Mouse (Mus musculus) stomach, embryonic 16.5 days (tissue): ENCODE data around the gene Cdk19. TPM values are rescaled to one million over a fixed set of nuclear protein-coding genes. Genes with fewer than 3 reads are reported as not detected.
"Not testable (repeated sequence)": the region's sequence is repeated elsewhere in the genome, so short reads cannot be mapped to it uniquely, and the experiment has no call there.

ENCODE experiments used
- ATAC-seq: fragments of 200-750 bp; cut with Nextera tagmentation; 2 replicates; pipeline ENCODE4 v1.8.0; 2017; ENCODE audit warnings: moderate number of reproducible peaks, moderate TSS enrichment; ENCODE audit not compliant: insufficient read depth, low FRiP score
- H3K27ac ChIP-seq: fragments of 300-500 bp; sonication (generic); 2 replicates; pipeline ENCODE4 v1.5.1; 2014; ENCODE audit warnings: low read length
- H3K27me3 ChIP-seq: fragments of 300-500 bp; sonication (generic); 2 replicates; pipeline ENCODE4 v1.6.1; 2014; ENCODE audit warnings: low read length, control low read depth, mixed read lengths; ENCODE audit not compliant: control insufficient read depth, insufficient read depth
- H3K36me3 ChIP-seq: fragments of 300-500 bp; sonication (generic); 2 replicates; pipeline ENCODE4 v1.6.1; 2014; ENCODE audit warnings: low read length; ENCODE audit not compliant: control insufficient read depth, insufficient read depth
- H3K4me1 ChIP-seq: fragments of 300-500 bp; sonication (generic); 2 replicates; pipeline ENCODE4 v1.6.1; 2014; ENCODE audit warnings: low read length, control low read depth, mixed read lengths; ENCODE audit not compliant: control insufficient read depth, insufficient read depth
- H3K4me2 ChIP-seq: fragments of 300-500 bp; sonication (generic); 2 replicates; pipeline ENCODE4 v1.6.1; 2014; ENCODE audit warnings: low read depth, low read length, mixed read lengths
- H3K4me3 ChIP-seq: fragments of 300-500 bp; sonication (generic); replicated peaks from 2 replicates; pipeline ENCODE4 v1.5.1; 2014; ENCODE audit warnings: mild to moderate bottlenecking, low read length
- H3K9ac ChIP-seq: fragments of 300-500 bp; sonication (generic); 2 replicates; pipeline ENCODE4 v1.6.1; 2014; ENCODE audit warnings: low read length
- H3K9me3 ChIP-seq: fragments of 300-500 bp; sonication (generic); replicated peaks from 2 replicates; pipeline ENCODE4 v1.6.1; 2016; ENCODE audit warnings: low read length, control low read depth; ENCODE audit not compliant: control insufficient read depth
- WGBS: fragments of 180-500 bp; shearing (Covaris S2); extraction: QIAGEN DNeasy Blood & Tissue Kit; methylation state at CpG from one replicate; pipeline ENCODE4 v1.1.7; 2014; 5-methylcytosine and 5-hydroxymethylcytosine counted together
- polyA plus RNA-seq: library from polyadenylated mRNA; unstranded; fragments of >200 nt; fragmentation: Nextera tagmentation; extraction: Ambion mirVana; gene quantifications from 2 replicates; pipeline ENCODE4 v1.2.1, GENCODE M21; 2015

Cdk19 gene
- polyA plus RNA-seq, 1 experiment from 2014 or later = 8.4 TPM

GRCm38 (mm10) chr10:40529617-40530016 is 190.3 kb downstream of the Cdk19 start:
- Histone ChIP-seq H3K4me1 (no peaks in the 10 kb centered on the region), H3K9me3 (no peaks in the 10 kb centered on the region), H3K27ac (no peak overlapping the region), H3K4me3 (no peak overlapping the region), H3K9ac (no peak overlapping the region), H3K27me3 (no peaks in the 10 kb centered on the region), H3K36me3 (no peaks in the 10 kb centered on the region), H3K4me2 (no peak overlapping the region)
- WGBS = 60% methylated on average over 6 of the region's 6 CpGs
- no peak for ATAC-seq

- Histone ChIP-seq H3K4me1 (no peaks in the 10 kb centered on the region), H3K9me3 (no peaks in the 10 kb centered on the region), H3K4me3 (no peak overlapping the region), H3K4me2 (no peak overlapping the region), H3K9ac (no peak overlapping the region), H3K27ac (no peak overlapping the region), H3K27me3 (no peaks in the 10 kb centered on the region), H3K36me3 (no peaks in the 10 kb centered on the region)
- WGBS = 65% methylated on average over 3 of the region's 3 CpGs
- no peak for ATAC-seq
Observed at GRCm38 (mm10) chr10:40530661-40531060, 191.3 kb downstream of the Cdk19 start.

- not testable (repeated sequence) for H3K27ac ChIP-seq, H3K4me3 ChIP-seq, H3K36me3 ChIP-seq, H3K9me3 ChIP-seq, ATAC-seq, H3K9ac ChIP-seq, H3K4me2 ChIP-seq, H3K4me1 ChIP-seq, H3K27me3 ChIP-seq
- 91% methylated on average over 4 of the region's 4 CpGs for WGBS
Observed at GRCm38 (mm10) chr10:40532586-40532985, 193.2 kb downstream of the Cdk19 start.

Other genes with a start within 250 kb of the Cdk19 start
- gene Slc16a10, start 197.3 kb upstream of the Cdk19 start, polyA plus RNA-seq = 11.0 and 12.2 TPM in 2 replicates
- 50.6 and 55.3 TPM in 2 replicates for gene Rpf2, start 92.5 kb upstream of the Cdk19 start, polyA plus RNA-seq
- gene Gtf3c6, start 81.5 kb upstream of the Cdk19 start, polyA plus RNA-seq = 80.8 and 86.1 TPM in 2 replicates
- 63.0 and 64.7 TPM in 2 replicates for gene Amd1, start 37.4 kb upstream of the Cdk19 start, polyA plus RNA-seq
- gene Slc22a16, start 230.8 kb downstream of the Cdk19 start, polyA plus RNA-seq = not detected in 2 replicates